Mouse (Mus musculus) heart, embryonic 16.5 days (tissue): ENCODE results near the gene Pex11a. TPM values are rescaled to one million over a fixed set of nuclear protein-coding genes. Genes with fewer than 3 reads are reported as not detected.

ENCODE experiments used
- ATAC-seq: fragments of 200-750 bp; cut with Nextera tagmentation; replicated peaks from 2 replicates; pipeline ENCODE4 v1.8.0; 2017; ENCODE audit warnings: moderate number of reproducible peaks; ENCODE audit not compliant: insufficient read depth, low FRiP score; ENCODE audit errors: extremely low read depth
- H3K27ac ChIP-seq: fragments of 300-500 bp; sonication (generic); 2 replicates; pipeline ENCODE4 v1.5.1; 2014; ENCODE audit warnings: mild to moderate bottlenecking, low read length, control low read depth, moderate library complexity
- H3K27me3 ChIP-seq: fragments of 300-500 bp; sonication (generic); 2 replicates; pipeline ENCODE4 v1.6.1; 2014; ENCODE audit warnings: low read length, mixed read lengths; ENCODE audit not compliant: control insufficient read depth, insufficient read depth
- H3K36me3 ChIP-seq: fragments of 300-500 bp; sonication (generic); 2 replicates; pipeline ENCODE4 v1.6.1; 2014; ENCODE audit not compliant: control insufficient read depth, insufficient read depth
- H3K4me1 ChIP-seq: fragments of 300-500 bp; sonication (generic); 2 replicates; pipeline ENCODE4 v1.6.1; 2014; ENCODE audit warnings: low read length, mixed read lengths; ENCODE audit not compliant: control insufficient read depth, insufficient read depth
- H3K4me2 ChIP-seq: fragments of 300-500 bp; sonication (generic); 2 replicates; pipeline ENCODE4 v1.6.1; 2014; ENCODE audit warnings: low read depth, mild to moderate bottlenecking, control low read depth, low read length
- H3K4me3 ChIP-seq: fragments of 300-500 bp; sonication (generic); 2 replicates; pipeline ENCODE4 v1.5.1; 2014; ENCODE audit warnings: mild to moderate bottlenecking, control low read depth, low read length
- H3K9ac ChIP-seq: fragments of 300-500 bp; sonication (generic); 2 replicates; pipeline ENCODE4 v1.6.1; 2014; ENCODE audit warnings: low read length, control low read depth
- H3K9me3 ChIP-seq: fragments of 300-500 bp; sonication (generic); replicated peaks from 2 replicates; pipeline ENCODE4 v1.6.1; 2016; ENCODE audit warnings: low read length; ENCODE audit not compliant: control insufficient read depth
- WGBS: fragments of 180-500 bp; shearing (Covaris S2); extraction: QIAGEN DNeasy Blood & Tissue Kit; methylation state at CpG from one replicate; pipeline ENCODE4 v1.1.7; 2014; 5-methylcytosine and 5-hydroxymethylcytosine counted together
- polyA plus RNA-seq: library from polyadenylated mRNA; unstranded; fragments of >200 nt; fragmentation: Nextera tagmentation; extraction: Ambion mirVana; gene quantifications from 2 replicates; pipeline ENCODE4 v1.2.1, GENCODE M21; 2015

The Pex11a gene
- polyA plus RNA-seq, 1 experiment from 2014 or later = 6.9 TPM

- 4% methylated on average over 8 of the region's 8 CpGs for WGBS
- Histone ChIP-seq H3K4me2 (no peak overlapping the region), H3K9me3 (no peaks in the 10 kb centered on the region), H3K4me3 (no peak overlapping the region), H3K4me1 (no peaks in the 10 kb centered on the region), H3K27me3 (0 out of 2 replicates have a peak, but pooled peaks cover 2% of the 10 kb centered on the region), H3K36me3 (no peaks in the 10 kb centered on the region), H3K9ac (no peak overlapping the region), H3K27ac (no peak overlapping the region)
- no peak for ATAC-seq
Measured at GRCm38 (mm10) chr7:79729169-79729568, 13.8 kb downstream of the Pex11a start.

- no peaks in the 10 kb centered on the region for H3K4me1 ChIP-seq
Measured at GRCm38 (mm10) chr7:79728219-79728618, 14.7 kb downstream of the Pex11a start.

GRCm38 (mm10) chr7:79727091-79727490 is 15.8 kb downstream of the Pex11a start:
- Histone ChIP-seq H3K27me3 (0 out of 2 replicates have a peak, but pooled peaks cover 2% of the 10 kb centered on the region), H3K9me3 (no peaks in the 10 kb centered on the region), H3K27ac (no peak overlapping the region), H3K36me3 (no peaks in the 10 kb centered on the region), H3K4me3 (no peak overlapping the region), H3K4me2 (no peak overlapping the region), H3K4me1 (no peaks in the 10 kb centered on the region), H3K9ac (no peak overlapping the region)
- WGBS = 11% methylated on average over 2 of the region's 2 CpGs
- ATAC-seq = no peak

More at GRCm38 (mm10) chr7:79728219-79728618, 14.7 kb downstream of the Pex11a start:
- no peak for ATAC-seq
- no peak overlapping the region for H3K4me3 ChIP-seq
- H3K9me3 ChIP-seq = no peaks in the 10 kb centered on the region
- H3K4me2 ChIP-seq = no peak overlapping the region
- 25% methylated on average over 6 of the region's 6 CpGs for WGBS
- 0 out of 2 replicates have a peak, but pooled peaks cover 2% of the 10 kb centered on the region for H3K27me3 ChIP-seq
- no peak overlapping the region for H3K27ac ChIP-seq
- H3K9ac ChIP-seq = no peak overlapping the region
- H3K36me3 ChIP-seq = no peaks in the 10 kb centered on the region

- Histone ChIP-seq H3K27ac (peak overlapping the region; percentile 57), H3K4me2 (peak overlapping the region; percentile 97), H3K27me3 (peaks cover 7% of the 10 kb centered on the region; the same call in 1 of the 2 replicates), H3K36me3 (no peaks in the 10 kb centered on the region), H3K4me1 (peaks cover 7% of the 10 kb centered on the region; the same call in 1 of the 2 replicates), H3K4me3 (peak overlapping the region; percentile 75), H3K9me3 (no peaks in the 10 kb centered on the region), H3K9ac (peak overlapping the region; percentile 84)
- WGBS = under 1% methylated on average over 48 of the region's 48 CpGs
- ATAC-seq = peak; percentile 74
Measured at GRCm38 (mm10) chr7:79721386-79721977, 21.4 kb downstream of the Pex11a start.

GRCm38 (mm10) chr7:79715187-79715981 is 27.5 kb downstream of the Pex11a start, which contains the start of gene Kif7:
Gene Kif7 (minus strand): TSS chr7:79715720.
- H3K4me1 ChIP-seq = peaks cover 10% of the 10 kb centered on the region
- peak within 1 kb of the TSS; percentile 97 for H3K4me2 ChIP-seq
- no peaks in the 10 kb centered on the region for H3K36me3 ChIP-seq
- 2% methylated on average over 55 of the region's 55 CpGs for WGBS
- H3K27ac ChIP-seq = no peak within 1 kb of the TSS
- peak within 1 kb of the TSS; percentile 62 for H3K4me3 ChIP-seq
- peaks cover 19% of the 10 kb centered on the region for H3K27me3 ChIP-seq
- peak; percentile 90 for ATAC-seq
- H3K9me3 ChIP-seq = no peaks in the 10 kb centered on the region
- H3K9ac ChIP-seq = peak within 1 kb of the TSS; percentile 85

- peak overlapping the region; percentile 78; the same call in 1 of the 2 replicates for H3K4me2 ChIP-seq
- H3K27me3 ChIP-seq = peaks cover 22% of the 10 kb centered on the region
- no peak overlapping the region for H3K9ac ChIP-seq
- no peaks in the 10 kb centered on the region for H3K9me3 ChIP-seq
- H3K27ac ChIP-seq = no peak overlapping the region
- no peak for ATAC-seq
- H3K36me3 ChIP-seq = no peaks in the 10 kb centered on the region
- WGBS = 49% methylated on average over 17 of the region's 17 CpGs
- H3K4me1 ChIP-seq = peaks cover 14% of the 10 kb centered on the region
- no peak overlapping the region for H3K4me3 ChIP-seq
Measured at GRCm38 (mm10) chr7:79710831-79711230, 32.1 kb downstream of the Pex11a start.

- Histone ChIP-seq H3K27me3 (peaks cover 22% of the 10 kb centered on the region), H3K36me3 (no peaks in the 10 kb centered on the region), H3K4me3 (peak overlapping the region; percentile 59), H3K4me2 (peak overlapping the region; percentile 78), H3K27ac (no peak overlapping the region), H3K4me1 (peaks cover 13% of the 10 kb centered on the region), H3K9ac (peak overlapping the region; percentile 61), H3K9me3 (no peaks in the 10 kb centered on the region)
- ATAC-seq = 0 out of 2 replicates have a peak, but pooled peaks have one; percentile 20
- 2% methylated on average over 55 of the region's 55 CpGs for WGBS
Measured at GRCm38 (mm10) chr7:79710130-79710607, 32.8 kb downstream of the Pex11a start.

- Histone ChIP-seq H3K27me3 (peaks cover 8% of the 10 kb centered on the region), H3K9ac (no peak overlapping the region), H3K9me3 (no peaks in the 10 kb centered on the region), H3K4me2 (no peak overlapping the region), H3K4me3 (no peak overlapping the region), H3K4me1 (peaks cover 7% of the 10 kb centered on the region; the same call in 1 of the 2 replicates), H3K27ac (no peak overlapping the region), H3K36me3 (no peaks in the 10 kb centered on the region)
- no peak for ATAC-seq
- 64% methylated on average over 5 of the region's 5 CpGs for WGBS
Measured at GRCm38 (mm10) chr7:79705210-79705609, 37.7 kb downstream of the Pex11a start.

- Histone ChIP-seq H3K4me3 (no peak overlapping the region), H3K9me3 (no peaks in the 10 kb centered on the region), H3K9ac (no peak overlapping the region), H3K27me3 (no peaks in the 10 kb centered on the region), H3K4me1 (0 out of 2 replicates have a peak, but pooled peaks cover 2% of the 10 kb centered on the region), H3K4me2 (no peak overlapping the region), H3K36me3 (peaks cover 3% of the 10 kb centered on the region; the same call in 1 of the 2 replicates), H3K27ac (no peak overlapping the region)
- no peak for ATAC-seq
- 52% methylated on average over 16 of the region's 16 CpGs for WGBS
Measured at GRCm38 (mm10) chr7:79702755-79703154, 40.2 kb downstream of the Pex11a start.
